Mouse (Mus musculus): Measurements from ENCODE around the gene Tinagl1. TPM values are rescaled to one million over a fixed set of nuclear protein-coding genes. Genes with fewer than 3 reads are reported as not detected.

Gene Tinagl1
- polyA plus RNA-seq, 1 experiment, result 1.6 TPM

DNA sequence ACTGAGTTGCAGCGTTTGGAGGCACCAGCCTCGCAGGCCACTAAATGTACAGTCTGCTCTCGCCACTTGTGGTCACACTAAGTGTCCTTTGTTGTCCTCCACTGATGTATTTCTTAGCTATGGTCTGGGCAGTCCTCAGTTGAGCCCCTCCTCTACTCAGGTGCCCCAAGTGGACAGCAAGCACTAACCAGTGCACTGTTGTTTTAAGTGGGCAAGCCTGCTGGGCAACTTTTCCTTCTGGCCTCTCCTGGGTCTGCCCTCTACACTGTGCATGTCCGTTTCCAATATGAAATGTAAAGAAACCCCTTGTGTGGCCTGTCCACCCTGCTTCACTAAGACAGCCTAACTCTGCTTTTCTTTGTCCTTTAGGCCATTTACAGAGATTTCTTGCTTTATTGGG lies 50.8 kb downstream of the Tinagl1 start:
- Histone ChIP-seq H3K4me2 (ENCODE audit: low read depth) (no peak overlapping the region), H3K4me3 (no peak overlapping the region), H3K27me3 (ENCODE audit: control insufficient read depth, insufficient read depth, insufficient read length) (no peaks in the 10 kb centered on the region), H3ac (ENCODE audit: control insufficient read depth, insufficient read length) (no peak overlapping the region), H3K79me2 (ENCODE audit: control insufficient read depth, insufficient read depth) (no peaks in the 10 kb centered on the region), H3K36me3 (ENCODE audit: control insufficient read depth, insufficient read depth) (peaks cover 15% of the 10 kb centered on the region)
- TF ChIP-seq MYOG (IDR thresholded peaks at IDR 0.05; ENCODE audit: control insufficient read depth in 1 of 3, insufficient read depth in 1 of 3, insufficient read length in 2 of 3, low read depth in 2 of 3) (no peak), MAX (IDR thresholded peaks at IDR 0.05; ENCODE audit: low read depth) (no peak), TCF3 (IDR thresholded peaks at IDR 0.05; ENCODE audit: insufficient read length, low read depth) (no peak), CEBPB (IDR thresholded peaks at IDR 0.05; ENCODE audit: insufficient read depth, poor library complexity, severe bottlenecking) (no peak)

DNA sequence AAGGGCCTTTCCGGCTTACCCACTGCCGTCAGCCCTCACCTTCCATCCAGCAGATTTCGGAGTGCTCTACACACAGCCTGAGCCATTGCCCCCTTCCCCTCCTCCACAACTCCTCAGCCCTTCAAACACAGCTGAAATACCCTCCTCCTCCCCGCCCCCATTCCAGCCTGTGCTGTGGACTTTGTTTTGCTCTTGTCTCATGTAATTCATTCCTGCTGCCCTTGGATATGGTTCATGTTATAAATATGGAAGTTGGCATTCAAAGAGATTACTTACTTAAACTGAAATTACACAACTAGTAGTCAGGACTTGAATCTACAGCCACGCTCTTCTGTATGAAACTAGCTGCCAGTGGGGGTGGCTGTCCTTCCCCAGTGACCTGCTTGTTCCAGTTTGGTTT lies 51.9 kb downstream of the Tinagl1 start:
- no peaks in the 10 kb centered on the region for H3K79me2 ChIP-seq (ENCODE audit: control insufficient read depth, insufficient read depth)
- H3ac ChIP-seq (ENCODE audit: control insufficient read depth, insufficient read length), result no peak overlapping the region
- no peak overlapping the region for H3K4me2 ChIP-seq (ENCODE audit: low read depth)
- no peaks in the 10 kb centered on the region for H3K27me3 ChIP-seq (ENCODE audit: control insufficient read depth, insufficient read depth, insufficient read length)
- peaks cover 15% of the 10 kb centered on the region for H3K36me3 ChIP-seq (ENCODE audit: control insufficient read depth, insufficient read depth)
- TF ChIP-seq POLR2AphosphoS2 (IDR thresholded peaks at IDR 0.05; ENCODE audit: insufficient read length, low read depth), result no peak
- no peak overlapping the region for H3K4me3 ChIP-seq

DNA sequence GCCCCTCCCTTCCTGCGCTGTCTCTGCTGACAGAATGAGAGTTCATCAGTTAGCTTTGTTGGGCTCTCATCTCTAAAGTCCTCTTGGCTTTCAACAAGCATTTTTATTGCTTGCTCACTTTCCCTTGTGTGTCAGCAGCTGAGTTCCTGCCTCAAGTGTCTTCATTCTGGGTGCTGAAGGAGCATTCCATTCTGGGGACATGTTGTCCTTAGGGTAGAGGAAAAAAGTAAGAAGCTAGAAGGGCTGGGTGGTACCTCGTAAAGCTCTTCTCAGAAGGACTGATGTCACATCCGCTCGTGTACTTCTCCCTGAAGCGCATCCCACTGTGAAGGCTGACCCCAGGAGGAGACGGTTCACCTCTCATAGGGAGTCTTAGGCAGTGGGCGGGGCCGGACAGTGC lies 53.4 kb downstream of the Tinagl1 start:
- Histone ChIP-seq H3K4me2 (ENCODE audit: low read depth) (no peak overlapping the region), H3K27me3 (ENCODE audit: control insufficient read depth, insufficient read depth, insufficient read length) (no peaks in the 10 kb centered on the region), H3K36me3 (ENCODE audit: control insufficient read depth, insufficient read depth) (peaks cover 15% of the 10 kb centered on the region), H3K4me3 (no peak overlapping the region), H3K79me2 (ENCODE audit: control insufficient read depth, insufficient read depth) (no peaks in the 10 kb centered on the region), H3ac (ENCODE audit: control insufficient read depth, insufficient read length) (no peak overlapping the region)
- no peak for TF ChIP-seq MYOG (IDR thresholded peaks at IDR 0.05; ENCODE audit: control insufficient read depth in 1 of 3, insufficient read depth in 1 of 3, insufficient read length in 2 of 3, low read depth in 2 of 3)
- TF ChIP-seq TCF12 (IDR thresholded peaks at IDR 0.05; ENCODE audit: insufficient read depth, poor library complexity, severe bottlenecking), result no peak
- no peak for TF ChIP-seq MAX (IDR thresholded peaks at IDR 0.05; ENCODE audit: low read depth)
- TF ChIP-seq POLR2A (IDR thresholded peaks at IDR 0.05; ENCODE audit: insufficient read length, low read depth), result no peak
- no peak for TF ChIP-seq E2F4 (IDR thresholded peaks at IDR 0.05; ENCODE audit: insufficient read depth)
- TF ChIP-seq MYOD1 (IDR thresholded peaks at IDR 0.05; ENCODE audit: control insufficient read depth in 1 of 3, insufficient read length in 2 of 3, low read depth in 2 of 3), result no peak
- no peak for TF ChIP-seq SRF (IDR thresholded peaks at IDR 0.05; ENCODE audit: control insufficient read depth, insufficient read length, low read depth)
- TF ChIP-seq REST (IDR thresholded peaks at IDR 0.05; ENCODE audit: insufficient read depth, insufficient read length), result no peak
- TF ChIP-seq TCF3 (IDR thresholded peaks at IDR 0.05; ENCODE audit: insufficient read length, low read depth), result no peak
- TF ChIP-seq CEBPB (IDR thresholded peaks at IDR 0.05; ENCODE audit: insufficient read depth, poor library complexity, severe bottlenecking), result no peak

DNA sequence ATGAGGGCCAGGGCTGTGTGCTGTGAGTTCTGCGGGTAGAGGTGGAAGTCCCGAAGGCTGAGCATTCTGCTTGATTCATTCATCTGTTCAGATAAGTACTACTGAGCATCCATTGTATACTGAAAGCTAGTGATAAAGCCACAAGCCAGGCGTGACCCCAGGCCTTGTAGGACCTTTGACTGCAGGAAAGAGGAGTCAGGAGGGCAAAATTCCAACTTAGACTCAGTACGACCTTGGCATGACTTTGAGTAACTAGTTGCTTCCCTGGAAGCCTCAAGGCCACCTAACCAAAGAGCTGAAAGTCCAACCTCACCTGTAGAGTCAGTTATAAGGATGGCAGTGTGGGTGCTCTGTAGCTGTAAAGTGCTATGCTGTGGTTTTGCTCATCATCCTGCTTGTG lies 54.2 kb downstream of the Tinagl1 start:
- H3K4me2 ChIP-seq (ENCODE audit: low read depth), result no peak overlapping the region
- no peaks in the 10 kb centered on the region for H3K79me2 ChIP-seq (ENCODE audit: control insufficient read depth, insufficient read depth)
- H3K36me3 ChIP-seq (ENCODE audit: control insufficient read depth, insufficient read depth), result peaks cover 13% of the 10 kb centered on the region
- no peak overlapping the region for H3K4me3 ChIP-seq
- TF ChIP-seq E2F4 (IDR thresholded peaks at IDR 0.05; ENCODE audit: insufficient read depth) (no peak), MYOG (IDR thresholded peaks at IDR 0.05; ENCODE audit: control insufficient read depth in 1 of 3, insufficient read depth in 1 of 3, insufficient read length in 2 of 3, low read depth in 2 of 3) (no peak), REST (IDR thresholded peaks at IDR 0.05; ENCODE audit: insufficient read depth, insufficient read length) (no peak)
- H3K27me3 ChIP-seq (ENCODE audit: control insufficient read depth, insufficient read depth, insufficient read length), result no peaks in the 10 kb centered on the region
- no peak overlapping the region for H3ac ChIP-seq (ENCODE audit: control insufficient read depth, insufficient read length)

Other genes with a start within 250 kb of the Tinagl1 start
- not detected for gene Spocd1, start 245.9 kb downstream of the Tinagl1 start, polyA plus RNA-seq (2012; fragmentation: generic; extraction: Trizol)
- 0.08 TPM for gene Adgrb2, start 190.3 kb downstream of the Tinagl1 start, polyA plus RNA-seq (2012; fragmentation: generic; extraction: Trizol)
- gene Col16a1, start 127.3 kb downstream of the Tinagl1 start, polyA plus RNA-seq (2012; fragmentation: generic; extraction: Trizol), result 13.9 TPM
- 62.4 TPM for gene Pef1, start 72.6 kb downstream of the Tinagl1 start, polyA plus RNA-seq (2012; fragmentation: generic; extraction: Trizol)
- not detected for gene Hcrtr1, start 35.8 kb downstream of the Tinagl1 start, polyA plus RNA-seq (2012; fragmentation: generic; extraction: Trizol)
- not detected for gene Gm853, start 47.3 kb upstream of the Tinagl1 start, polyA plus RNA-seq (2012; fragmentation: generic; extraction: Trizol)
- gene Serinc2, start 104.1 kb upstream of the Tinagl1 start, polyA plus RNA-seq (2012; fragmentation: generic; extraction: Trizol), result 120 TPM
- 71.9 TPM for gene Fabp3, start 133.5 kb upstream of the Tinagl1 start, polyA plus RNA-seq (2012; fragmentation: generic; extraction: Trizol)
- gene Gm10570, start 133.6 kb upstream of the Tinagl1 start, polyA plus RNA-seq (2012; fragmentation: generic; extraction: Trizol), result 0.24 TPM
- 24.0 TPM for gene Zcchc17, start 184.8 kb upstream of the Tinagl1 start, polyA plus RNA-seq (2012; fragmentation: generic; extraction: Trizol)
- 37.8 TPM for gene Snrnp40, start 185.0 kb upstream of the Tinagl1 start, polyA plus RNA-seq (2012; fragmentation: generic; extraction: Trizol)